Mouse (Mus musculus) erythroblast, embryonic 14.5 days (primary cell): Measurements from ENCODE around the gene Sphk2.

Experiments
- GATA1 ChIP-seq: IDR thresholded peaks from 2 replicates; pipeline ENCODE4 v1.6.1; 2012; ENCODE audit warnings: low read length, inconsistent platforms, mixed read lengths
- TAL1 ChIP-seq: IDR thresholded peaks from 3 replicates; pipeline ENCODE4 v1.6.1; 2012; ENCODE audit warnings: low read length, inconsistent platforms, mixed read lengths

DNA sequence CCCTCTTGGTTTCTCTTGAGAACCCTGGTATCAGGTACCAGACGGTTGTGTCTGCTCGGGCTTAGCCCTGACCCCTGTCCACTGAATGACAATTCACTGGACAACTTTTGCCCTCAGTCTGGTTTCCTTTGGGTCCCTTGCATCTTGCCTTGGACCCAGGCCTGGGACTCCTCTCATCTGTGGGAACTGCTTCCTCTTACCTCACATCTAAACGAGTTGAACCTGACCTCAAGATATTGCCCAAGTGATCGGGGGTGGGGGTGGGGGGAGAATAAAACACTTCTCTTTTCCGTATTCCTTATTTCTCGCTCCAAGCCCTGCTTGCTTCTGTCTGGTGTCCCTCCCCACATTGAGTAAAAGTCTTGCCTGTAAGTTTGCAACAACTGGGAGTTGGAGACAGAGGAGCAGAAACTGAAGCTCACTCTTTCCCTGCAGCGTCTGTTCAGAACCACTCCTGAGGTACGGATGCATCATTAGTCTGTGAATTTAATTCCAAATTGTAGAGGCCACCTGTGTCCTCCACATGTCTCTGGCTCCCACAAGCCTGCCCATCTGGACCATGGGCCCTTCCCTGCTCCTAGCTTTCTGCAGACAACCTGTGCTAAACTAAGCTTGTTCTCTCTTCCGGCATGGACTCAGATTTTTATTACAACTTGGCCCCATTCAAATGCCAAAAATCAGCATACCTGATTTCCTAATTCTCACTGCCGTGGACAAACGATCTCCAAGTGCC is 56.9 kb downstream of the Sphk2 start:
- TF ChIP-seq TAL1 (no peak), GATA1 (no peak)
